Mouse (Mus musculus): Measurements from ENCODE around the gene Gm47995.
"Not testable (repeated sequence)": the region's sequence is repeated elsewhere in the genome, so short reads cannot be mapped to it uniquely, and the experiment has no call there.

The Gm47995 gene

DNA sequence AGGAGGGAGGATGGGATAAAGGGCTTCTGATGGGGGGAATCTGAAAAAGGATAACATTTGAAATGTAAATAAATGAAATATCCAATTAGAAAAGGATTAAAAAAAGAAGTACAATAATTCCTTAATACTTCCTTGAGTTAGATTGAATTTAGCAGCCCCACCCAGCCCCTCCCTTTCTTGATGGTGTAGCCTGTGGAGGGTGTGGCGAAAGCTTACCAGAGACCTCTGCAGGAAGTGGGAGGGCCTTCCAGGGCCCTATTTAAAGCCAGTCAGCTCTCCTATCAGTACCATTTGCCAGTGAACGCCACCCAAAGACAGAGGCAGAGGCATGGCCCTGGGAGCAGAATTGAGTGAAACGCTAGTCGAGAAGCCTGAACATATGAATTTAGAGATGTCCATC, at the start of gene Gm47995:
Gene Gm47995 (plus strand): TSS at position 329 of the 400 bp plus-strand sequence.
- not testable (repeated sequence) for DNase-seq (ENCODE audit: low spot score in 2 of 2)

DNA sequence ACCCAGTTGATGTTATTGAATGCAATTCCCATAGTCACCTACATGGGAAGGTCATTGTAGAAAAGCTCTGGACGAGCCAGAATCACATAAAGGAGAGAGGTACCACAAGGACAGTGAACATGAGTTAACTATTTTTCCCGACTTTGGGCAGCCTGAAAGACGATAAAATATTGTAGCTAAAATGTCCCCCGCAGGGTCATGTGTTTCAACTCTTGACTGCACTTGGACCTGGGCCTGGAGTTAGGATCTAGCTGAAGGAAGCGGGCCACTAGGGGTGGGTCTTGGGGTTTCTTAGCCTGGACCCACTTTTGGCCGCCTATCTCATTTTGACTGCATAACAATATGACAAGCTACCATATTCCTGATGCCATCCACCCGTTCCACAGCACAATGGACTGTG, 48.0 kb upstream of the Gm47995 start:
- no peak for DNase-seq (ENCODE audit: low spot score in 2 of 2)

DNA sequence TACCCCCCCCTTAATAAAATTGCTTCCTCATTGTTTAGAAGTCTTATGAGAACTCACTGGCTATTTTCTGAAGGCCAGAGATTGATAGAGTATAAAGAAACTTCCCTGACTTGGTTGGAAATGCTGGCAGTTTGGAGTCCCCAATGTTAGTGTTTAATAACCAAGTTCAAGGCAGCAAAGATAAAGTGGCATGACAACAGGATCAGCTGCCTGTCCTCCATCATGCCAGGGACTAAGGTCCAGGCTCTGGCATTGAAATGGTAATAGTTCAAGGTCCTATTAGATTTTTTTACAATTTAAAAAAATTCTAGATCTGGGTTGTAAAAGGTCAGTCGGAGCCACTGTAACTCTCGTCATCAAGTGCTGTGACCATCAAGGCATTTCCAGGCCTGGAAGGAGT, 47.2 kb upstream of the Gm47995 start:
- no peak for DNase-seq (ENCODE audit: low spot score in 2 of 2)

DNA sequence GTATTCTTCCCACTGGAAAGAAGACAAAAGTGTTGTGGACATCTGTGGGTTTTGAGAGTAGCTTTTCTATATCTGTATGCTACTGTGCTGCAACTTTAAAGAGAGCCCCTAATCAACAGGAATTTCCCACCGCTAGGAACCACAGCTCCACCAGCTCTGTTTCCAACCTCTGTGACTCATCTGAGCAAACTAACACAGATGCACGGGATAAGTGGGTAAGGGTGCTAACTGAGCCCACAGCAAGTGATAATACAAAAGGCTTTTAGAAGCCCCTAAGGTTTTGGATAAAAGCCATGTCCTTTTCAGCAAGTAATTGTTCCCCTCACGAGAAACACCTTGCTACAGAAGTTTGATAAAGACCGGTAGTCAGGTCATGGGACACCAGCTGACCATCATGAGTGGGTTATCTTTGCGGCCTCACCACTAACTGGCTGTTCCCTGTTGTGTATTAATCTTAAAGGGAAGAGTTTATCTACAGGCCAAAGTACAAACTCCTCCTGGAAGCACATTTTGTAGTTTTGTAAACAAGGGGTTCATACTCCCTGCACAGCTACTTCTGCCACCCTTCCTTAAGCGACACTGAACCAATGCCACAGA, 45.1 kb upstream of the Gm47995 start:
- peak in 1 of 2 experiments; percentile 32 for DNase-seq (ENCODE audit: low spot score in 2 of 2)

DNA sequence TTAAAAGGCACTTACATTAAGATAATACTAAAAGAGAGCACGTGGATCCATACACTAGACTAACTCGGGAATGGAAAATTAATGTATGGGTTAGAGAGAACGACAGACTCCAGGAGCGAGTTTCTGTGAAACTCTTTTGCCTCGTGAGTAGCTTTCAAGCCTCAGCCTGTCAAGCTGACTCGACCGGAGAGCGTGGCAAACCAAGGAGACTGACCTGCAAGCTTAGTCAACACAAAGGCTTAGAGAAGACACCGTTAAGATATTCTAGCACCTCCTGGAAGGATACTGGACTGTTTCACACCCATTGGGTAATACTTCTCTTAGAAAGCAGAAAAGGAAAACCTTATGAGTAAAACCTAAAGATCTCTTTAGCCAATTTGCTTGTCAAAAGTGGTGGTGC, 44.1 kb upstream of the Gm47995 start:
- DNase-seq (ENCODE audit: low spot score in 2 of 2): not testable (repeated sequence)

DNA sequence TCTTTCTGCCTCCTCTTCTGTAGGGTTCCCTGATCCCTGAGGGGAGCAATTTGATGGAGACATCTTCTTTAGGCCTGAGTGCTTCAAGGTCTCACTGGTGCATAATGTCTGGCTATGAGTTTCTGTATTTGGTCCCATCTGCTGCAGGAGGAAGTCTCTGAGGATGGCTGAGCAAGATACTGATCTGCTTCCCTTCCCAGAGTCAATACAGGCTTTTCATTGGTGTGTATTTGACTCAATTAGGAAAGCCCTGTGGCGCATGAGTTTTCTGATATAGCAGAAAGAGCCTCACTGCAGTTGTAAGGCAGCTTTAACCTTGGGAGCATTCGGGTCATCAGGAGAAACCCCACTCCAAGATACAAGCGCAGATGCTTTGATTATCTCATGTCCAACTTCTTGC, 42.1 kb upstream of the Gm47995 start:
- no peak for DNase-seq (ENCODE audit: low spot score in 2 of 2)

DNA sequence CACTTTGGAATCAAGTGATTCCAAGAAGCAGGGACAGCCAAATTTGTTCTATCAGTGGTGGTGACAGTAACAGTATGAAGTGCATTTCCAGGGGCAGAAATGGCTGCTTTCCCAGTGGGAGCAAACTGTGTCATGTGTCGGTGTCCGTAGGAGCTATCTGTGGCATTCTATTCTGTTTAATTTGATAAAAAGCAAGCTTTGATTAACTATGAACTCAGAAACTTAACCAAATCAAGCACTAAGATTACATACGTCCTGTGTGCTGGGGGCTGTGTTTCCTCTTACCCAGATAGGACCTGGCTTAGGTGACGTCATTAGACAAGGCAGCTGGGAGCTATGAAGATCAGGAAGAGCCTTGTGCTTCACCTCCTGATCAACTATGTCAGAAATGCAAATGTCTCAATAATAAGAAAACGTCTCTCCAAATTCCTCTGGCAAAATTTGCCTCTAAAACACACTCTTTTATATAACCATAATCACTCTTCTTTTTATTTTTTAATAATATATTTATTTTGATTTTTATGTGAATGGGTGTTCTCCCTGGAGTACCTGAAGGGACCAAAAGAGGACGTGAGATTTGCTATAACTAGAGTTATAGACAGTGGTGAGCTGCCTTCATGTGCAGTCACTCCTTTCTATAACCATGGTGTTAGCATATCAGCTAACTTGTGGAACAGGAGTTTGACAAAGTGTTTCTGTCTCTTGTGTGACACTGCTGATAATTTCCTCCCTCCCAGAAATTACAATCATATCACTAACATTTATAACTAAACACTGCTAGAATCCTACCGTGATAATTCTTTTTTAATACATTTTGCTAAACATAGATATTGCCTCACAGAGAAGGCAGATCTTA, 41.2 kb upstream of the Gm47995 start:
- no peak for DNase-seq (ENCODE audit: low spot score in 2 of 2)

DNA sequence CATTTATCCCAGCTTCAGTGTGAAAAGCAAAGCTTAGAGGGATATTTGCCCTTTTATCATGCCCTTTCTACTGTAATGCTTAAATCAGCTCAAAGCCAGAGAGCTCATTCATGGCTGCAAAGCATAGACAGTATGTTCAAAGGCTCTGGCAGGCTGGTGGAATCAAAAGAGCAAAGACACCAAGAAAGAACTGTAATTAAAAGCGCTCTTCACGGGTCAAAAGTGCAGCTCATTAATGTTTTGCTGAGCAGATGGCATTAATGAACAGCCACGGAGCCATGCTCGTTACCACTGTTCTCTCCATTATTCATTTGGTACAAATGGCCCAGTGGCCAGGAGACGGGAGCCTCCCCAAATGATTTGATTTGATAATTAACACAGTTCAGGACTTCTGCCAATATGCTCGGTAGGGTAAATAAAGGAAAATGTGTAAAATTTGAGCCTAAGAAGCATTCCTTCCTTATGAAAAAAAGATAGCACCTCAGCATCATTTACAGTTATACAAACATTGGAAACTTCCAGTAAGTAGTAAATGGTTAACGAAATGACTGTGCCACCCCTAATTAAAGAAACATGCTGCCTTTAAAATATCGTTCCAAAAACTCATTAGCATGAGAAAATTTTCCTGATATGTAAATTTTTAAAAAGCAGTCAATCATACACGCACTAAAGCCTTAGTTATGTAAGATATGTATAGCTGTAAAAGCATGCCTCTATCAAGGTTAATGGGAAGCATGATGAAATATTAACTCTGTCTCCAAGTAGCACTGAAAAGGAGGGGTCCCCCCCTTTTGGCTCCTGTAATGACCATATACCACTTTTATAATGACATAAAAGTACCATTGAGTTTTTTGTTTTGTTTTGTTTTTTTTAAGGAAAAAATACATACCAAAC, 40.0 kb upstream of the Gm47995 start:
- DNase-seq (ENCODE audit: low spot score in 2 of 2): no peak

DNA sequence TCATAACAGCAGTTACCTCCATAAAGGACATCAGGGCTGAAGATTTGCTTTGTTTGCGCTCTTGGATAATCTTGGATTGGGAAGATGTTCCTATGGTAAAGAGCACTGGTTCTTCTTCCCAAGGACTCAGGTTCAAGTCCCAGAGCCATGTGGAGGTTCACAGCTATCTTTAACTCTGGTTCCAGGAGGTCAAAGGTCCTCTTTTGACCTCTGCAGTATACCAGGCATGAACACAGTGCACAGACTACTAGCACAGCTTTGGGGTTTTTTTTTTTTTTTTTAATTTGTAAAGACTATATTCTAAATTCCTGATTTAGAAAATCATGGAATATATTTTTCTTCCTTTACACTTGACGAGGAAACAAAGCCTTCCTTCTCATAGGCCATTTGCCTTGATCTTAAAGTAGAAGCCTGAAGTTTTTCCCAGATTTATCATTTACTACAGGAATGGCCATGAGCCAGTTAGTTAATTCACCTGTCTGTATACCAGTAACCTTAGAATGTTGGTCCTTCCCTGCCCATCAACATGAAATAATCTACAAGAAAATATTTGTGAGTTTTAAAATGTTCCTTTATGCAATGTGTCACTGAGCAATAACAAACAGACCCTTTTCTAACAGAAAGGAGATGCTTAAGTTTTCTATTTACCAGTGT, 39.3 kb upstream of the Gm47995 start:
- no peak for DNase-seq (ENCODE audit: low spot score in 2 of 2)

DNA sequence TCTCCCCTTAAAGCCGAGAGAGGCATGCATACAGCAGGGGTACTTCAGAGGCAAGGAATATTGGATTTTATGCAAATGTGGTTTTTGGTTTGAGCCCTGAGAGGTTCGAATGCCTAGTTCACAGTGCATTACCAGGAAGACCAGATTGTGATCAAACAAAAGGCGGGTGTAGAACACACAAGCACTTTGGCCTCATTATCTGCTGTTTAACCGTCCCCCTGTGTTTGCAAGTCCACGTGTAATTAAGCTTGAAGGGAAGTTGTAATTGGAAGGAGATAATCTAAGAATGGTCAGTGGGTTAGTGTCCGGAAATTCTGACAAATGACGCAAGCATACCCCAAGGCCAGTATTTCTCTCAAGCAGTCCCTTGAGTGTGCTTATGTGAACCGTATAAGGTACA, 32.2 kb upstream of the Gm47995 start:
- DNase-seq (ENCODE audit: low spot score in 2 of 2): no peak

DNA sequence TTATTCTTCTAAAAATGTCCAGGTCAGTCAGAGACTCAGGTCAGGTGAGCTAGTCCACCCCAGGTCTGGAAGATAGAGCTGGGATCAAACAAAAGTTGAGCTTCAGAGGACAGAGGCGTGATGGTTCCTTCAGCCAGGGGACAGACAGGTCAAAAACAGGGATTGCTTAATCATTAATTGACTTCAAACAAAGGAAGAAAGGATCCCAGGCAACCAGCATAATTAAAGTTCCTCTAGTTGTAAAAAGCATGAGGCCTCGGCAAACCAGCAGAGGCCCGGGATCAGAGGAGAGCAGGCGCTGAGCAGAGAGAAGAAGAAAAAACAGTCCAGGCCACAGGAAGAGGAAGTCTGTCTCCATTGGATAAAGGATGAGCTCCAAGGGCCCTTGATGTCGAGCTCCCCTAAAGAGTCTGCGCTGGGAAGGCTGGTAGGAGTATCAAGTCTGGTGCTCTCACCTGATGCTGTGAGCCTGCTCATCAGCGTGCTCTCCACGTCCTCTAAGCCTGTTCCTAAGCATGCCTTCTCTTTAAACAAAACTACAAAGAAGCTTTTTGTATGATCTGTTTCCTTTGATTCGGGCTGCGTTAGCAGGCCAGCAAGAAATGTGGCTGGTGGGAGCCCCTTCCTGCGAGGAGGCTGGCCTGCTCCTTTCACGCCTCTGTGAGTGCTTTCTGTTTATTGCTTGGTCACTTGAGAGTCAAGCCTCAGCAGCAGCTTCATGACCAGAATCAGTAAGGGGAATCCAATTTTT, 30.8 kb upstream of the Gm47995 start:
- no peak for DNase-seq (ENCODE audit: low spot score in 2 of 2)

DNA sequence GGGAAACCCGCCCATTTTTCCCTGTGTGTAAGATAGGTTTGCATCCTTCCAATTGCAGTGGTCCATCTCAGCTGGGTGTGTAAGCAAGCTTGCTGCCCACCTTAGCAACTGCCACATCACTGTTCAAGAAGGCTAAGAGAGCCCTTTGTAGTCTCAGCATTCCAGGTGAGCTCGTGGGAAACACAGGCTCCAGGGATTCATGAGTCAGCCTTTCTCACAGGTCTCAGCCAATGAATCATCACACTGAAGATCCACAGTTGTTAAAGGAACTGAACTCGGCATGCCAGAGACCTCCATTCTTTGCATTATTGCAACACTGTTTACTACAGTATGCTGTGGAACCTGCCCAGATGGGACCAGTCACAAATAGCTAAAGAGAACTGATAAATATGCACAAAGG, 29.6 kb upstream of the Gm47995 start:
- no peak for DNase-seq (ENCODE audit: low spot score in 2 of 2)

DNA sequence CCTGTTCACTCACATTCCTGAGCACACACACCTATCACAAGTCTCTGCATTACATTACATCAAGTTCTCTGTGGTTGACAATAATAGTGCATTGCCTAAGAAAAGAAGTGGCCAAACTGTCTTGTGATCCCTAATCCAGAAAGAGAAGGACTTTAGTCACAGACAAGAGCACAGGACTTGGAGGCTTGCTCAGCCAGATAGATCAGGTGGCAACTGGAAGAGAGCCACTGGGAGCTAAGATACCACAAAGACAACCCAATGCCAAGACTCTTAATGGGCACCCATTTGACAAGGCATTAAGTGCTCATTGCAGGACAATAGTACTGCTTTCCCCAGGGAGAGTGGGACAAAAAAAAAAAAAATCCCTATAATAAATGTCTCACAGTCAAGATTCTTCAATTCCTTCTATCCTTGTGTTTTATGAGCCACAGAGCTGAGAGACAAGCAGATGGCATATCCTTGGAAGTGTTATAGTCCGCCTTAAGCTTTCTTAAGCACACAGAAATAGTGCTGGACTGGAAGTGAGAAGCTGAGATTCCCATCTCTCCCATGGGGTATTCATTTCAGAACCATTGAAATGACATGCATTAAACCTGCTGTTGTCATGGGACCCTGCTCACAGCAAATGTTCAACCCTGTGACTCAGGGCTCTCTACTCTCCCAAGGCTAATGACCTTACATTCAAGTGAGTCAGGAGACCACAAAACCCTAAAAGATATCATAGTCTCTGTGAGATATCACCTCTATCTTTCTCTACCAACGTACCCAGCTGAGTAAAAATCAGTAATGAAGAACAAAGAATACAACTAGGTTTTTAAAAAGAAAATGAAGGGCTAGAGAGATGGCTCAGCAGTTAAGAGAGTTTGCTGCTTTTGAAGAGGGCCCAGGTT, 26.4 kb upstream of the Gm47995 start:
- DNase-seq (ENCODE audit: low spot score in 2 of 2): peak; percentile 58 to 69

DNA sequence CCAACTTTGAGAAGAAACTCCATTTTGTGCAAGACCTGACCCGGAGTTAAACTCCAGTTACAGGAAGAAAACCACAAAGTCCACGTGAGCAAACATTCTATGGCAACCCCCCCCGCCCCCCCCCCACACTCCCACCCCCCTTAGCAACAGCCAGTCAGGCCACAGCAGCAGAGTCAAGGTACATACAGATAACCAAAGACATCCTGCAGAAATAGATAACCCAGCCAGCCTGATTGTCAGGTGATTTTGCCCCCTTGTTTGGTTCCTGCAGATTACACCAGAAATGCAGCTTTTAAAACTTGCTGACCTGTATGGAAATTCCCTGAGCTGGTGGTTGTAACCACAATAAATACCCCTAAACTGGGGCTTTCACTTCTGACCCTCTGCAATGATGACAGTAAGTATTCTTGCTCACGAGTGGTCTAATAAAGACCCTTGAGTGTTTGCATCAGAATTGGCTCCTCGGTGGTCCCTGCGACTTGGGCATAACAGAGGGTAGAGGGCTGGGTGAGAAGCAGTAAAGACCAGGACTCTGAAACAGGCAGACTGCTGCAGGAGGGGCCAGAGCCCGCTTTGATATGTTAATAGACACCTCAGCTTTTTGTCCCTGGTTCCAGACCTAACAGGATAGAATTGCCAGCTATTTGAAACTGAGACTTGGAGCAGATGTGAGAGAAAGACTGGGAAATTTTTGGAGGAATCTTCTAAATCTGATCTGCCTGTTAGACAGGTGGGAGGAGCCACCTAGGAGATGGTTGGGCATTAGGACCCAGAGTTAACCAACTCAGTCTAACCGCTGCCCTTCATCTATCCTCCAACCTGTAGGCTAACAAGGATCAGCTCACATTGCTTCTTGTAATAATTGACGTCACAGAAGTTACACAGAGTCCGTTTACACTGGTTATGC, 21.0 kb upstream of the Gm47995 start:
- peak; percentile 13 to 28 for DNase-seq (ENCODE audit: low spot score in 2 of 2)

DNA sequence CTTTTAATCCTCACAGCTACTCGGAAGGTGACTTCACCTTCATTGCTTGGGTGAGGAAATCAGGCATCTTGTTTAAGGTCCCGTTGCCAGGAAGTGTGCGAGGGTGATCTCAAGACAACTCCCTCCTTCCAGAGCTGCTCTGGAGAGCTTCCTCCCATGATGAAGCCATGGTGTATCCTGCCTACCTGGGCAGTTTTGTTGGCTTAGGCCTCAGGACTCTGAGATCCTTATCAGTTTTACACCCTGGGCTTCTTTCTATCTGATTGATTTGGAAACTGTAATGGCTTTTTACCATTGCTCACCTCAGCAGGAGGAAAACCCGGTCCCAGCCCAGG, 20.3 kb upstream of the Gm47995 start:
- DNase-seq (ENCODE audit: low spot score in 2 of 2): no peak

DNA sequence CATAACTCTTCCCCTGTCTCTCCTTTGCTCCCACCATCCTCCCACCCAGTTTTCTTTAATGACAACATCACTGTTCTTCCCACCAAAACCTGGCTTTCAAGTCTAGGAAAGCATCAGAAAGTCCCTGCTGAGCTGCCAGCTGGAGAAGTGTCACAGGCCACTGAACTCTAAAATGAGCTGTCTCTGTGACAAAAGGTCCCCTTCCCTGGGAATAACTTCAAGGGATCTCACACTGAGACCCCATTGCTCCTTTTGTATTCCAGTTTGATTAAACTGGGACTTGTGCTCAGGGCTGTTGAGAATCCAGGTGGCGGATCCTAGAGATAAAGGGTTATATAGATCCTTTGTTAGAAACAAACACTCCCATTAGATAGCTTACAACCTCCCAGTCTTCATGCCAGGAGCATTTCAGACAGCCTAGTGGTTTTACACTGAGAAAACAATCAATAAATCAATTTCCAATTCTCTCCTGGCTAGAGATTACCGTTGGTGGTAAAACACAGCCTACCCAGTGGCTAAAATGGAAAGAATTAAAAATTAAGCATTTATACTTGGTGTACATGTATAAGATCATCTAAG, 19.7 kb upstream of the Gm47995 start:
- DNase-seq (ENCODE audit: low spot score in 2 of 2): no peak

DNA sequence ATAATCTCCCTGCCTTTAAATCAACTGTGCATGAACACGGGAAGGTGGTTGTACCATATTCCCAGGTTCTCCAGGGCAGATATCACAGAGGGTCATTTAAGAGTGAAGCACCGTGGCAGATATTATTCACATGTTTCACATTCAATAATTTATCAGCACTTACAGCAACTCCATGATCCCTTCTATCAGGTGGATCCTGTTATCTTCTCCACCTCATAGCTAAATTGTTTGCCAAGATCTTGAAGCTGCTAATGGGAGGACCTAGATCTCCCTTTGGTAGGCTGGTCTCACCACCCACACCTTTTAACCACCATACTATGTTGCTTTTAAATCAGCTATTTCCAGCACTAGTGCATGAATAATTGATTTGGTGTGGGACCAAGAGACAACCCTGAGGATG, 18.1 kb upstream of the Gm47995 start:
- DNase-seq (ENCODE audit: low spot score in 2 of 2): no peak

DNA sequence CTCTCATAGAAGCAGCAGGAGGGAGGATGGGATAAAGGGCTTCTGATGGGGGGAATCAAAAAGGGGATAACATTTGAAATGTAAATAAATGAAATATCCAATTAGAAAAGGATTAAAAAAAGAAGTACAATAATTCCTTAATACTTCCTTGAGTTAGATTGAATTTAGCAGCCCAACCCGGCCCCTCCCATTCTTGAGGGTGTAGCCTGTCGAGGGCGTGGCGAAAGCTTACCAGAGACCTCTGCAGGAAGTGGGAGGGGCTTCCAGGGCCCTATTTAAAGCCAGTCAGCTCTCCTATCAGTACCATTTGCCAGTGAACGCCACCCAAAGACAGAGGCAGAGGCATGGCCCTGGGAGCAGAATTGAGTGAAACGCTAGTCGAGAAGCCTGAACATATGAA, 16.0 kb upstream of the Gm47995 start, which contains the start of gene Gm47985:
Gene Gm47985 (plus strand): TSS at position 272 of the 400 bp plus-strand sequence.
- DNase-seq (ENCODE audit: low spot score in 2 of 2): not testable (repeated sequence)

DNA sequence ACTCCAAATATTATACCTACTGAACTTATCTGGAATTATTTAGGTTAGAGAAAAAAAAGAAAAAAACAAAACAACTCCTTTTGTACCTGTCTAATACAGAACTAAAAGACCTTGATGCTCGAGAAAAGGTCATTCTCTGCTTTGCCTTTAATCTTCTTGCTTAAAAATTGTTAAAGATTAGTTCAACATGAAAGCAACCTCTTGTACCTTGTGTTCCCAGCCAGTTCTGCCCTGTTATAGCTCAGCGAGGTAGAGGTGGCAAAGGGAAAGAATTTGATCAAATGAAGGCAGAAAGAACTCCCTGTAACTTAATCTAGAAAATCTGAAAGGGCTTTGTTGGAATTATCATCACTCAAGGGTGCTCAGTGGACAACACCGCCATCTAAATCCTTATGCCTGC, 12.1 kb upstream of the Gm47995 start:
- DNase-seq (ENCODE audit: low spot score in 2 of 2): not testable (repeated sequence)

All from heart, adult 9 months (tissue).